Mouse (Mus musculus) CD4-positive, CD25-positive, alpha-beta regulatory T cell, adult 9 weeks (primary cell): ENCODE measurements around the gene Tmem239. TPM values are rescaled to one million over a fixed set of nuclear protein-coding genes. Genes with fewer than 3 reads are reported as not detected.

Experiments used
- polyA plus RNA-seq: library from polyadenylated mRNA; unstranded; fragments of 100-300 nt; shearing (Covaris generic); gene quantifications from one replicate; pipeline ENCODE4 v1.2.1, GENCODE M21; 2017

The Tmem239 gene
- polyA plus RNA-seq = not detected

DNA sequence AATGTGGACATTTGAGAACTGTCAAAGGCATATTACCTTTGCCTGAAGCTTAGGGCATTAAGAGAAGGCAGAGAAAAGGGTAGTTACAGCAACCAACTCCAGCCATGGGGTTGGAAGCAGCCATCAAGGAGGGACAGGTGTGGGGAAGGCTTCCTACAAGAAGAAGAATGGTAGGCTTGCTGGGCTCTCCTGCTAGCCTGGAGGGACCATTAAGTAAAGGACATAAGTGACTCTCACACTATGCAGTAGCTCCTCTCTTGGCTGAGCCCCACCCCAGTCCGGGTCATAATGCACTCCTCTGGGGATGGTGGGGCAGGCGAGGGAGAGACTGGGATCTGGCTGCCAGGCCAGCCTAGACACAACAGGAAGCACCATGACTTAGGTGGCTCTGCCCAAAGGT, at the start of gene Tmem239:
TSS of gene Tmem239 (plus strand) at position 301 of the 400 bp plus-strand sequence.

GRCm38 (mm10) chr2:130397186-130397985, 8.9 kb upstream of the Tmem239 start, which contains the start of gene Cpxm1:
TSS of gene Cpxm1 (minus strand) at chr2:130397574.

GRCm38 (mm10) chr2:130404939-130405338, 1.3 kb upstream of the Tmem239 start, which contains the start of the genes Gm28372 and 1700020A23Rik:
TSS of gene Gm28372 (plus strand) at chr2:130405239.
TSS of gene 1700020A23Rik (plus strand) at chr2:130405259.

GRCm38 (mm10) chr2:130424126-130424853, 18.0 kb downstream of the Tmem239 start, which contains the start of the genes Vps16 and Pced1a:
TSS of gene Vps16 (plus strand) at chr2:130424339.
TSS of gene Pced1a (minus strand) at chr2:130424701.

GRCm38 (mm10) chr2:130449794-130450433, 43.6 kb downstream of the Tmem239 start, which contains the start of gene Ptpra:
TSS of gene Ptpra (plus strand) at chr2:130450278.

Other genes with a start within 250 kb of the Tmem239 start
- gene Snrpb, start 227.1 kb upstream of the Tmem239 start, polyA plus RNA-seq = 475 TPM
- gene Tmc2, start 211.3 kb upstream of the Tmem239 start, polyA plus RNA-seq = not detected
- 348 TPM for gene Nop56, start 132.0 kb upstream of the Tmem239 start, polyA plus RNA-seq
- 188 TPM for gene Idh3b, start 121.9 kb upstream of the Tmem239 start, polyA plus RNA-seq
- not detected for gene Ebf4, start 111.3 kb upstream of the Tmem239 start, polyA plus RNA-seq
- gene Cpxm1, start 8.9 kb upstream of the Tmem239 start, polyA plus RNA-seq = 0.29 TPM
- not detected for gene Gm28372, start 1.2 kb upstream of the Tmem239 start, polyA plus RNA-seq
- gene 1700020A23Rik, start 1.2 kb upstream of the Tmem239 start, polyA plus RNA-seq = not detected
- gene Vps16, start 17.9 kb downstream of the Tmem239 start, polyA plus RNA-seq = 314 TPM
- 20.1 TPM for gene Pced1a, start 18.2 kb downstream of the Tmem239 start, polyA plus RNA-seq
- 42.0 TPM for gene Ptpra, start 43.8 kb downstream of the Tmem239 start, polyA plus RNA-seq
- 39.1 TPM for gene Mrps26, start 157.3 kb downstream of the Tmem239 start, polyA plus RNA-seq
- not detected for gene Oxt, start 169.7 kb downstream of the Tmem239 start, polyA plus RNA-seq
- gene Avp, start 176.1 kb downstream of the Tmem239 start, polyA plus RNA-seq = not detected
- gene Fastkd5, start 223.5 kb downstream of the Tmem239 start, polyA plus RNA-seq = 19.9 TPM
- gene Ubox5, start 223.6 kb downstream of the Tmem239 start, polyA plus RNA-seq = 16.3 TPM
- 0.38 TPM for gene Lzts3, start 236.3 kb downstream of the Tmem239 start, polyA plus RNA-seq